Mouse (Mus musculus): ENCODE data around the gene Bpifa2. TPM values are rescaled to one million over a fixed set of nuclear protein-coding genes. Genes with fewer than 3 reads are reported as not detected.
"Not testable (repeated sequence)": the region's sequence is repeated elsewhere in the genome, so short reads cannot be mapped to it uniquely, and the experiment has no call there.

Gene Bpifa2
- polyA plus RNA-seq, 1 experiment from 2014 or later = not detected

GRCm38 (mm10) chr2:154005094-154005493, 3.0 kb upstream of the Bpifa2 start:
- ATAC-seq (ENCODE audit: low read depth) = 0 out of 2 replicates have a peak, but pooled peaks have one; percentile 45
- 48% methylated on average over 1 of the region's 1 CpGs for WGBS (ENCODE audit: insufficient replicate concordance)
- Histone ChIP-seq H3K9me3 (replicated peaks; ENCODE audit: control insufficient read depth, low read length) (no peaks in the 10 kb centered on the region), H3K4me1 (ENCODE audit: control insufficient read depth, low read depth, low read length) (no peaks in the 10 kb centered on the region), H3K27me3 (ENCODE audit: control insufficient read depth, insufficient read depth, low read depth, low read length) (no peaks in the 10 kb centered on the region), H3K27ac (ENCODE audit: low read length) (no peak overlapping the region), H3K4me2 (ENCODE audit: low read depth, low read length) (no peak overlapping the region), H3K36me3 (ENCODE audit: control insufficient read depth, insufficient read depth) (no peaks in the 10 kb centered on the region), H3K9ac (ENCODE audit: low read depth, low read length) (no peak overlapping the region), H3K4me3 (ENCODE audit: low read depth, low read length) (no peak overlapping the region)

GRCm38 (mm10) chr2:154005734-154006133, 2.3 kb upstream of the Bpifa2 start:
- H3K9me3 ChIP-seq (replicated peaks; ENCODE audit: control insufficient read depth, low read length) = no peaks in the 10 kb centered on the region
- H3K4me2 ChIP-seq (ENCODE audit: low read depth, low read length) = no peak overlapping the region
- H3K36me3 ChIP-seq (ENCODE audit: control insufficient read depth, insufficient read depth) = no peaks in the 10 kb centered on the region
- WGBS (ENCODE audit: insufficient replicate concordance) = 57% methylated on average over 4 of the region's 4 CpGs
- no peak overlapping the region for H3K27ac ChIP-seq (ENCODE audit: low read length)
- H3K9ac ChIP-seq (ENCODE audit: low read depth, low read length) = no peak overlapping the region
- H3K4me3 ChIP-seq (ENCODE audit: low read depth, low read length) = no peak overlapping the region
- H3K4me1 ChIP-seq (ENCODE audit: control insufficient read depth, low read depth, low read length) = no peaks in the 10 kb centered on the region
- no peak for ATAC-seq (ENCODE audit: low read depth)
- no peaks in the 10 kb centered on the region for H3K27me3 ChIP-seq (ENCODE audit: control insufficient read depth, insufficient read depth, low read depth, low read length)

- H3K4me1 ChIP-seq (ENCODE audit: control insufficient read depth, low read depth, low read length) = no peaks in the 10 kb centered on the region
- WGBS (ENCODE audit: insufficient replicate concordance) = 58% methylated on average over 2 of the region's 2 CpGs
- no peaks in the 10 kb centered on the region for H3K36me3 ChIP-seq (ENCODE audit: control insufficient read depth, insufficient read depth)
- ATAC-seq (ENCODE audit: low read depth) = no peak
- H3K27me3 ChIP-seq (ENCODE audit: control insufficient read depth, insufficient read depth, low read depth, low read length) = no peaks in the 10 kb centered on the region
- no peaks in the 10 kb centered on the region for H3K9me3 ChIP-seq (replicated peaks; ENCODE audit: control insufficient read depth, low read length)
- H3K4me3 ChIP-seq (ENCODE audit: low read depth, low read length) = no peak overlapping the region
- H3K4me2 ChIP-seq (ENCODE audit: low read depth, low read length) = no peak overlapping the region
- H3K27ac ChIP-seq (ENCODE audit: low read length) = no peak overlapping the region
- no peak overlapping the region for H3K9ac ChIP-seq (ENCODE audit: low read depth, low read length)
Observed at GRCm38 (mm10) chr2:154006331-154006730, 1.7 kb upstream of the Bpifa2 start.

- no peak overlapping the region for H3K4me2 ChIP-seq (ENCODE audit: low read depth, low read length)
- H3K27ac ChIP-seq (ENCODE audit: low read length) = no peak overlapping the region
- H3K4me1 ChIP-seq (ENCODE audit: control insufficient read depth, low read depth, low read length) = no peaks in the 10 kb centered on the region
- H3K4me3 ChIP-seq (ENCODE audit: low read depth, low read length) = no peak overlapping the region
- H3K9me3 ChIP-seq (replicated peaks; ENCODE audit: control insufficient read depth, low read length) = no peaks in the 10 kb centered on the region
- no peak for ATAC-seq (ENCODE audit: low read depth)
- H3K36me3 ChIP-seq (ENCODE audit: control insufficient read depth, insufficient read depth) = no peaks in the 10 kb centered on the region
- 41% methylated on average over 1 of the region's 1 CpGs for WGBS (ENCODE audit: insufficient replicate concordance)
- no peaks in the 10 kb centered on the region for H3K27me3 ChIP-seq (ENCODE audit: control insufficient read depth, insufficient read depth, low read depth, low read length)
- H3K9ac ChIP-seq (ENCODE audit: low read depth, low read length) = no peak overlapping the region
Observed at GRCm38 (mm10) chr2:154007381-154007780, 684 bp upstream of the Bpifa2 start.

- H3K27me3 ChIP-seq (ENCODE audit: control insufficient read depth, insufficient read depth, low read depth, low read length) = no peaks in the 10 kb centered on the region
- H3K27ac ChIP-seq (ENCODE audit: low read length) = no peak overlapping the region
- no peaks in the 10 kb centered on the region for H3K4me1 ChIP-seq (ENCODE audit: control insufficient read depth, low read depth, low read length)
- ATAC-seq (ENCODE audit: low read depth) = no peak
- 64% methylated on average over 1 of the region's 1 CpGs for WGBS (ENCODE audit: insufficient replicate concordance)
- H3K9ac ChIP-seq (ENCODE audit: low read depth, low read length) = no peak overlapping the region
- H3K9me3 ChIP-seq (replicated peaks; ENCODE audit: control insufficient read depth, low read length) = no peaks in the 10 kb centered on the region
- no peak overlapping the region for H3K4me2 ChIP-seq (ENCODE audit: low read depth, low read length)
- no peak overlapping the region for H3K4me3 ChIP-seq (ENCODE audit: low read depth, low read length)
- no peaks in the 10 kb centered on the region for H3K36me3 ChIP-seq (ENCODE audit: control insufficient read depth, insufficient read depth)
Observed at GRCm38 (mm10) chr2:154017990-154018389, 9.9 kb downstream of the Bpifa2 start.

- not testable (repeated sequence) for H3K4me2 ChIP-seq (ENCODE audit: low read depth, low read length); H3K4me1 ChIP-seq (ENCODE audit: control insufficient read depth, low read depth, low read length); H3K27me3 ChIP-seq (ENCODE audit: control insufficient read depth, insufficient read depth, low read depth, low read length); ATAC-seq (ENCODE audit: low read depth); H3K9ac ChIP-seq (ENCODE audit: low read depth, low read length); H3K36me3 ChIP-seq (ENCODE audit: control insufficient read depth, insufficient read depth); H3K9me3 ChIP-seq (replicated peaks; ENCODE audit: control insufficient read depth, low read length); H3K27ac ChIP-seq (ENCODE audit: low read length); H3K4me3 ChIP-seq (ENCODE audit: low read depth, low read length)
- WGBS (ENCODE audit: insufficient replicate concordance) = 54% methylated on average over 4 of the region's 4 CpGs
Observed at GRCm38 (mm10) chr2:154024676-154025075, 16.6 kb downstream of the Bpifa2 start.

- no peaks in the 10 kb centered on the region for H3K9me3 ChIP-seq (replicated peaks; ENCODE audit: control insufficient read depth, low read length)
- whole genome bisulfite sequencing (ENCODE audit: insufficient replicate concordance) = 40% methylated on average over 2 of the region's 2 CpGs
- H3K27ac ChIP-seq (ENCODE audit: low read length) = no peak overlapping the region
- H3K27me3 ChIP-seq (ENCODE audit: control insufficient read depth, insufficient read depth, low read depth, low read length) = no peaks in the 10 kb centered on the region
- H3K4me1 ChIP-seq (ENCODE audit: control insufficient read depth, low read depth, low read length) = no peaks in the 10 kb centered on the region
- no peaks in the 10 kb centered on the region for H3K36me3 ChIP-seq (ENCODE audit: control insufficient read depth, insufficient read depth)
- no peak overlapping the region for H3K4me2 ChIP-seq (ENCODE audit: low read depth, low read length)
- H3K9ac ChIP-seq (ENCODE audit: low read depth, low read length) = no peak overlapping the region
- ATAC-seq (ENCODE audit: low read depth) = no peak
- H3K4me3 ChIP-seq (ENCODE audit: low read depth, low read length) = no peak overlapping the region
Observed at GRCm38 (mm10) chr2:154038932-154039331, 30.9 kb downstream of the Bpifa2 start.

GRCm38 (mm10) chr2:154044743-154045142, 36.7 kb downstream of the Bpifa2 start:
- WGBS (ENCODE audit: insufficient replicate concordance) = 39% methylated on average over 3 of the region's 3 CpGs

GRCm38 (mm10) chr2:154058690-154059089, 50.6 kb downstream of the Bpifa2 start:
- Histone ChIP-seq H3K27me3 (ENCODE audit: control insufficient read depth, insufficient read depth, low read depth, low read length) (no peaks in the 10 kb centered on the region), H3K36me3 (ENCODE audit: control insufficient read depth, insufficient read depth) (no peaks in the 10 kb centered on the region), H3K27ac (ENCODE audit: low read length) (no peak overlapping the region), H3K4me1 (ENCODE audit: control insufficient read depth, low read depth, low read length) (no peaks in the 10 kb centered on the region), H3K9me3 (replicated peaks; ENCODE audit: control insufficient read depth, low read length) (no peaks in the 10 kb centered on the region), H3K4me3 (ENCODE audit: low read depth, low read length) (no peak overlapping the region), H3K9ac (ENCODE audit: low read depth, low read length) (no peak overlapping the region), H3K4me2 (ENCODE audit: low read depth, low read length) (no peak overlapping the region)
- no peak for ATAC-seq (ENCODE audit: low read depth)
- 53% methylated on average over 2 of the region's 2 CpGs for WGBS (ENCODE audit: insufficient replicate concordance)

More at GRCm38 (mm10) chr2:154044743-154045142, 36.7 kb downstream of the Bpifa2 start:
- no peak overlapping the region for H3K9ac ChIP-seq (ENCODE audit: low read depth, low read length)
- H3K27ac ChIP-seq (ENCODE audit: low read length) = no peak overlapping the region
- no peaks in the 10 kb centered on the region for H3K27me3 ChIP-seq (ENCODE audit: control insufficient read depth, insufficient read depth, low read depth, low read length)
- no peak overlapping the region for H3K4me3 ChIP-seq (ENCODE audit: low read depth, low read length)
- H3K4me2 ChIP-seq (ENCODE audit: low read depth, low read length) = no peak overlapping the region
- H3K4me1 ChIP-seq (ENCODE audit: control insufficient read depth, low read depth, low read length) = no peaks in the 10 kb centered on the region
- H3K9me3 ChIP-seq (replicated peaks; ENCODE audit: control insufficient read depth, low read length) = no peaks in the 10 kb centered on the region
- H3K36me3 ChIP-seq (ENCODE audit: control insufficient read depth, insufficient read depth) = no peaks in the 10 kb centered on the region
- no peak for ATAC-seq (ENCODE audit: low read depth)
